Mouse (Mus musculus) embryonic facial prominence, embryonic 11.5 days (tissue): ENCODE measurements around the gene Lrp8. TPM values are rescaled to one million over a fixed set of nuclear protein-coding genes. Genes with fewer than 3 reads are reported as not detected.

ENCODE experiments used
- ATAC-seq: fragments of 200-750 bp; cut with Nextera tagmentation; replicated peaks from 2 replicates; pipeline ENCODE4 v1.8.0; 2017; ENCODE audit warnings: low read depth; ENCODE audit not compliant: insufficient number of reproducible peaks, low FRiP score, low TSS enrichment
- DNase-seq: peaks from one replicate; pipeline ENCODE4 v3.0.0-alpha.2; 2015; ENCODE audit warnings: low spot score
- H3K27ac ChIP-seq: fragments of 300-500 bp; sonication (generic); replicated peaks from 2 replicates; pipeline ENCODE4 v1.5.1; 2014; ENCODE audit warnings: mild to moderate bottlenecking, low read depth, low read length, control low read depth
- H3K27me3 ChIP-seq: fragments of 300-500 bp; sonication (generic); 2 replicates; pipeline ENCODE4 v1.6.1; 2014; ENCODE audit warnings: mild to moderate bottlenecking, low read length, moderate library complexity, mixed read lengths; ENCODE audit not compliant: control insufficient read depth, insufficient read depth
- H3K36me3 ChIP-seq: fragments of 300-500 bp; sonication (generic); replicated peaks from 2 replicates; pipeline ENCODE4 v1.6.1; 2014; ENCODE audit warnings: low read depth, mild to moderate bottlenecking, low read length, moderate library complexity, mixed read lengths; ENCODE audit not compliant: control insufficient read depth, insufficient read depth
- H3K4me1 ChIP-seq: fragments of 300-500 bp; sonication (generic); 2 replicates; pipeline ENCODE4 v1.6.1; 2014; ENCODE audit warnings: low read length, mixed read lengths; ENCODE audit not compliant: control insufficient read depth, insufficient read depth
- H3K4me2 ChIP-seq: fragments of 300-500 bp; sonication (generic); 2 replicates; pipeline ENCODE4 v1.6.1; 2014; ENCODE audit warnings: low read depth, mild to moderate bottlenecking, control low read depth, low read length, moderate library complexity
- H3K4me3 ChIP-seq: fragments of 300-500 bp; sonication (generic); 2 replicates; pipeline ENCODE4 v1.5.1; 2014; ENCODE audit warnings: low read depth, low read length, control low read depth
- H3K9ac ChIP-seq: fragments of 300-500 bp; sonication (generic); replicated peaks from 2 replicates; pipeline ENCODE4 v1.6.1; 2014; ENCODE audit warnings: mild to moderate bottlenecking, control low read depth, low read length
- H3K9me3 ChIP-seq: fragments of 300-500 bp; sonication (generic); replicated peaks from 2 replicates; pipeline ENCODE4 v1.6.1; 2016; ENCODE audit warnings: mild to moderate bottlenecking, low read length, inconsistent platforms, mixed read lengths; ENCODE audit not compliant: control insufficient read depth
- WGBS: fragments of 180-500 bp; shearing (Covaris S2); extraction: QIAGEN DNeasy Blood & Tissue Kit; methylation state at CpG from one replicate; pipeline ENCODE4 v1.1.7; 2014; 5-methylcytosine and 5-hydroxymethylcytosine counted together
- polyA plus RNA-seq: library from polyadenylated mRNA; unstranded; fragments of >200 nt; fragmentation: Nextera tagmentation; extraction: Ambion mirVana; gene quantifications from 2 replicates; pipeline ENCODE4 v1.2.1, GENCODE M21; 2014

The Lrp8 gene
- polyA plus RNA-seq, 1 experiment from 2014 or later = 5.0 TPM

DNA sequence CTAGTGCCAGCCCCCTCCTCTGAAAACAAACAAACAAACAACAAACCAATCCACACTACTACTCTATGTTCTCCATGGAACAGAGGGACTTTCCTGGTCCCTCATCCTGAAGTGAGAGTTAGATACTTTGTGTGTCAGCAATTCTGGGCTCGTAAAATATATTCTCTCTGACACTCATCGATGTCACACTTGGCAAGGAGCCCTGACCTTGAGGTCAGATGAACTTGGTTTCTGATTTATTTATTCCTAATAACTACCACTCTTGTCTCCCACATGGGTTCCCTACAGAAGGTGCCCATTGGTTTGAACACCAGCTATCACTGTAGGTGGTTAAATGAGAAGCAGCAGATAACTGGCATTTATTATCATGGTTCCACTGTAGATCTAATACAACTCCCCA lies 118.3 kb downstream of the Lrp8 start:
- WGBS = 97% methylated on average over 2 of the region's 2 CpGs
- no peak for DNase-seq

GRCm38 (mm10) chr4:107921152-107921695 lies 119.2 kb downstream of the Lrp8 start:
- Histone ChIP-seq H3K9ac (no peak overlapping the region), H3K36me3 (no peaks in the 10 kb centered on the region), H3K4me2 (no peak overlapping the region), H3K9me3 (no peaks in the 10 kb centered on the region), H3K4me3 (no peak overlapping the region), H3K27me3 (no peaks in the 10 kb centered on the region), H3K27ac (no peak overlapping the region), H3K4me1 (no peaks in the 10 kb centered on the region)
- ATAC-seq (no peak), DNase-seq (no peak)
- 79% methylated on average over 8 of the region's 8 CpGs for WGBS

More for the DNA sequence above, 118.3 kb downstream of the Lrp8 start:
- Histone ChIP-seq H3K9ac (no peak overlapping the region), H3K4me3 (no peak overlapping the region), H3K36me3 (no peaks in the 10 kb centered on the region), H3K9me3 (no peaks in the 10 kb centered on the region), H3K4me1 (no peaks in the 10 kb centered on the region), H3K27me3 (no peaks in the 10 kb centered on the region), H3K27ac (no peak overlapping the region), H3K4me2 (no peak overlapping the region)
- no peak for ATAC-seq

- ATAC-seq (no peak), DNase-seq (no peak)
- no peaks in the 10 kb centered on the region for H3K27me3 ChIP-seq
- H3K4me2 ChIP-seq = no peak overlapping the region
- H3K27ac ChIP-seq = no peak overlapping the region
- no peaks in the 10 kb centered on the region for H3K9me3 ChIP-seq
- H3K9ac ChIP-seq = no peak overlapping the region
- WGBS = 64% methylated on average over 4 of the region's 4 CpGs
- H3K4me1 ChIP-seq = no peaks in the 10 kb centered on the region
- H3K36me3 ChIP-seq = no peaks in the 10 kb centered on the region
- no peak overlapping the region for H3K4me3 ChIP-seq
Measured at GRCm38 (mm10) chr4:107921952-107922351, 119.9 kb downstream of the Lrp8 start.

GRCm38 (mm10) chr4:107923145-107923802 lies 121.2 kb downstream of the Lrp8 start, which contains the start of gene Cpt2:
Gene Cpt2 (minus strand): TSS chr4:107923610.
- peak within 1 kb of the TSS; percentile 79 for H3K4me3 ChIP-seq
- ATAC-seq = peak; percentile 90
- DNase-seq = peak; percentile 97
- peak within 1 kb of the TSS; percentile 87 for H3K4me2 ChIP-seq
- WGBS = 2% methylated on average over 35 of the region's 38 CpGs
- no peaks in the 10 kb centered on the region for H3K27me3 ChIP-seq
- H3K4me1 ChIP-seq = no peaks in the 10 kb centered on the region
- H3K27ac ChIP-seq = peak within 1 kb of the TSS; percentile 59; the same call in 1 of the 2 replicates
- H3K36me3 ChIP-seq = no peaks in the 10 kb centered on the region
- H3K9me3 ChIP-seq = no peaks in the 10 kb centered on the region
- H3K9ac ChIP-seq = peak within 1 kb of the TSS; percentile 89

DNA sequence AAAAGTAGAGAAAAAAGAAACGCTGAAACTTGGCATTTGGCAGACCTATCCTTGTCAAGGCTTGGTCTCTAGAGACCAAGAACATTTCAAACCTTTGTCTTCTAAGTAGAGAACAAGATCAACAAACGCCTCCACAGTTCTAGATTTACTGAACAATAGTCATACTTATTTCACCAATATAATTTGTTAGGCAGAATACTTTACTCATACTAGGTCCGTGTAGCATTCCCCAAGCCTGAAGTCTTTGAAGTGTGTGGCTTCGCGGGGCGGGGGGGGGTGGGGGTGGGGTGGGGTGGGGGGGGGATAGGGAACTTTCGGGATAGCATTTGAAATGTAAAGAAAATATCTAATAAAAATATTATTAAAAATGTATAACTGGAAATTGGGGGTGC lies 121.7 kb downstream of the Lrp8 start:
- Histone ChIP-seq H3K27me3 (no peaks in the 10 kb centered on the region), H3K36me3 (no peaks in the 10 kb centered on the region), H3K9me3 (no peaks in the 10 kb centered on the region), H3K4me2 (peak overlapping the region; percentile 87), H3K27ac (no peak overlapping the region), H3K4me1 (no peaks in the 10 kb centered on the region), H3K9ac (peak overlapping the region; percentile 89; the same call in 1 of the 2 replicates), H3K4me3 (peak overlapping the region; percentile 79)
- 45% methylated on average over 7 of the region's 7 CpGs for WGBS
- DNase-seq (no peak), ATAC-seq (peak; percentile 58)

Other genes starting within 250 kb of the Lrp8 start
- 2.0 and 2.4 TPM in 2 replicates for gene Dmrtb1, start 118.0 kb upstream of the Lrp8 start, polyA plus RNA-seq
- gene Magoh, start 77.5 kb downstream of the Lrp8 start, polyA plus RNA-seq = 272 and 292 TPM in 2 replicates
- gene 0610037L13Rik, start 87.6 kb downstream of the Lrp8 start, polyA plus RNA-seq = 125 and 135 TPM in 2 replicates
- gene Cpt2, start 121.3 kb downstream of the Lrp8 start, polyA plus RNA-seq = 40.6 and 42.4 TPM in 2 replicates
- 0.11 TPM in 1 of 2 replicates, not detected in the other for gene Slc1a7, start 166.1 kb downstream of the Lrp8 start, polyA plus RNA-seq